Comparison of ENCODE assay signal across 21 mouse cellular contexts in the genomic region with DNA sequence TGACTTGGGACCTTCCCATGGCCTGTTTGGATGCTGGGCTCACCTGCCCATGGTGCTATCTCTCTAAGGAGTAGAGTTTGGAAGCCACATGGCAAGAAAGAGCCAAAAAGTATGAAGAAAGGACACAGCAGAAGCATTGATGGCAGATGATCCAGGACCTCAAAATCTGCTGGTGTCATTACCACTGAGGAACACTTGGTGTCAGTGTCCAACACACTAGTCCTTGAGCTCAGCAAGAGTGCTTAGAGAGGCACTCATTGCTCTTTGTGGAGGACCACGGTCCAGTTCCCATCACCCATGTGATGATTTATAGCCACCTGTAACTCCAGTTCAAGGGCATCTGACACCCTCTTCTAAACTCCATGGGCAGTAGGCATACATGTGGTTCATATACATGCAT.
A peak's percentile ranks its signal among the peaks of the same experiment; 100 is the strongest.
DNase-seq lines count a peak whose midpoint lies in the region; ATAC-seq and TF ChIP-seq lines count a peak whose summit lies in the region.
"Had no signal": no experiment of that assay in that cellular context is flagged by ENCODE, and none has a peak within 500 bp of the region (broad histone marks: within the 10 kb centered on the region; RNA-seq: fewer than 3 reads in every experiment).

No protein-coding gene starts in this region.

- no peak for ATAC-seq in Patski
- ATAC-seq in liver, embryonic 11.5 days (replicated peaks; ENCODE audit: low FRiP score): no peak
- ATAC-seq: activated CD4-positive, CD25-positive, alpha-beta regulatory T cell, adult 4 months had no signal

- WGBS in liver, embryonic 11.5 days: 67% methylated on average over 1 of the region's 1 CpGs

- POLR2A ChIA-PET in Patski (lab: Charles Lee): no interaction called here

- no peaks in the 10 kb centered on the region for H3K9me3 ChIP-seq in liver, embryonic 11.5 days (ENCODE audit: control insufficient read depth, low read length)
- H3K9me3 ChIP-seq: forebrain, embryonic 12.5 days; heart, embryonic 15.5 days; hindbrain, embryonic 13.5 days; kidney, embryonic 15.5 days; limb, embryonic 10.5 days; midbrain, embryonic 10.5 days had no signal

- peak; percentile 3 for DNase-seq in embryo, embryonic 10.5 days (ENCODE audit: low spot score)
- DNase-seq in embryo, embryonic 10 days (ENCODE audit: low spot score): no peak
- DNase-seq in layer of hippocampus, adult 11-12 months (ENCODE audit: low spot score): peak; percentile 2
- no peak for DNase-seq in layer of hippocampus, adult 9-11 months
- no peak for DNase-seq in Patski (ENCODE audit: low read depth, low spot score)
- peak; percentile 12 for DNase-seq in brain, adult 2 months (ENCODE audit: low read depth, low spot score)
- DNase-seq in liver, embryonic 11.5 days (ENCODE audit: low spot score): no peak
- DNase-seq: cerebellum, adult 9-11 months; gastrocnemius, adult 2 months; heart, adult 18-20 months; lung, adult 18-20 months; lung, postnatal 36 days; retina, postnatal 1 day; thymus, postnatal 14 days had no signal

- H3K36me3 ChIP-seq in liver, embryonic 11.5 days (ENCODE audit: control insufficient read depth, insufficient read depth, low read length): no peaks in the 10 kb centered on the region
- H3K36me3 ChIP-seq: forebrain, embryonic 12.5 days; heart, embryonic 15.5 days; hindbrain, embryonic 13.5 days; kidney, embryonic 15.5 days; limb, embryonic 10.5 days; midbrain, embryonic 10.5 days had no signal

- CTCF ChIA-PET in Patski (lab: Charles Lee): no interaction called here

- TF ChIP-seq CTCF in Patski (IDR thresholded peaks at IDR 0.05): peak; percentile 20

- no peaks in the 10 kb centered on the region for H3K4me1 ChIP-seq in liver, embryonic 11.5 days (replicated peaks; ENCODE audit: control insufficient read depth, insufficient read depth, low read length)
- H3K4me1 ChIP-seq: forebrain, embryonic 12.5 days; heart, embryonic 15.5 days; hindbrain, embryonic 13.5 days; kidney, embryonic 15.5 days; limb, embryonic 10.5 days; midbrain, embryonic 10.5 days had no signal

- no peak overlapping the region for H3K9ac ChIP-seq in liver, embryonic 11.5 days (ENCODE audit: low read depth, low read length)
- H3K9ac ChIP-seq: forebrain, embryonic 12.5 days; heart, embryonic 15.5 days; hindbrain, embryonic 13.5 days; kidney, embryonic 15.5 days had no signal

- H3K4me2 ChIP-seq in liver, embryonic 11.5 days: no peak overlapping the region
- H3K4me2 ChIP-seq: forebrain, embryonic 12.5 days; heart, embryonic 15.5 days; hindbrain, embryonic 13.5 days; kidney, embryonic 15.5 days had no signal

- H3K27ac ChIP-seq in liver, embryonic 11.5 days (ENCODE audit: low read depth, low read length): no peak overlapping the region
- H3K27ac ChIP-seq: forebrain, embryonic 12.5 days; gastrocnemius, adult 2 months; heart, embryonic 15.5 days; hindbrain, embryonic 13.5 days; kidney, embryonic 15.5 days; limb, embryonic 10.5 days; midbrain, embryonic 10.5 days had no signal

- in situ Hi-C loops in Patski (cut with MboI; ENCODE audit: low pct_unique_long_range_greater_than_20kb): no loop called here

- H3K27me3 ChIP-seq in Patski: peaks cover 21% of the 10 kb centered on the region
- no peaks in the 10 kb centered on the region for H3K27me3 ChIP-seq in liver, embryonic 11.5 days (replicated peaks; ENCODE audit: control insufficient read depth, insufficient read depth, low read length)
- H3K27me3 ChIP-seq: forebrain, embryonic 12.5 days; heart, embryonic 15.5 days; hindbrain, embryonic 13.5 days; kidney, embryonic 15.5 days had no signal

- no peak overlapping the region for H3K4me3 ChIP-seq in liver, embryonic 11.5 days (ENCODE audit: low read depth, low read length)
- H3K4me3 ChIP-seq: forebrain, embryonic 12.5 days; gastrocnemius, adult 2 months; heart, embryonic 15.5 days; hindbrain, embryonic 13.5 days; kidney, embryonic 15.5 days; limb, embryonic 10.5 days; midbrain, embryonic 10.5 days had no signal

Comparison
In these comparisons a context has a peak if more than half of its experiments do, and no peak if none do; other contexts are left out.
1. DNase-seq: peak in embryo, embryonic 10.5 days (single experiment), layer of hippocampus, adult 11-12 months (single experiment) and brain, adult 2 months (single experiment); none in embryo, embryonic 10 days (single experiment), layer of hippocampus, adult 9-11 months (single experiment), Patski (single experiment) and liver, embryonic 11.5 days (single experiment).